Mouse (Mus musculus) midbrain, embryonic 15.5 days (tissue): ENCODE measurements around the gene Rc3h1. TPM values are rescaled to one million over a fixed set of nuclear protein-coding genes. Genes with fewer than 3 reads are reported as not detected.
A peak's percentile ranks its signal among the peaks of the same experiment; 100 is the strongest.

Experiments
- ATAC-seq: fragments of 200-750 bp; cut with Nextera tagmentation; replicated peaks from 2 replicates; pipeline ENCODE4 v1.8.0; 2017; ENCODE audit warnings: moderate TSS enrichment
- H3K27ac ChIP-seq: fragments of 300-500 bp; sonication (generic); 2 replicates; pipeline ENCODE4 v1.5.1; 2015; ENCODE audit warnings: mild to moderate bottlenecking, inconsistent platforms
- H3K27me3 ChIP-seq: fragments of 300-500 bp; sonication (generic); replicated peaks from 2 replicates; pipeline ENCODE4 v1.6.1; 2015; ENCODE audit warnings: inconsistent platforms
- H3K36me3 ChIP-seq: fragments of 300-500 bp; sonication (generic); replicated peaks from 2 replicates; pipeline ENCODE4 v1.6.1; 2015; ENCODE audit warnings: inconsistent platforms
- H3K4me1 ChIP-seq: fragments of 300-500 bp; sonication (generic); 2 replicates; pipeline ENCODE4 v1.6.1; 2015; ENCODE audit warnings: inconsistent platforms
- H3K4me2 ChIP-seq: fragments of 300-500 bp; sonication (generic); 2 replicates; pipeline ENCODE4 v1.6.1; 2015; ENCODE audit warnings: inconsistent platforms, mild to moderate bottlenecking, moderate library complexity
- H3K4me3 ChIP-seq: fragments of 300-500 bp; sonication (generic); 2 replicates; pipeline ENCODE4 v1.5.1; 2015; ENCODE audit warnings: mild to moderate bottlenecking, inconsistent platforms
- H3K9ac ChIP-seq: fragments of 300-500 bp; sonication (generic); 2 replicates; pipeline ENCODE4 v1.6.1; 2015; ENCODE audit warnings: mild to moderate bottlenecking, inconsistent platforms
- H3K9me3 ChIP-seq: fragments of 300-500 bp; sonication (generic); 2 replicates; pipeline ENCODE4 v1.6.1; 2016; ENCODE audit warnings: inconsistent platforms
- WGBS: fragments of 180-500 bp; shearing (Covaris S2); methylation state at CpG from one replicate; pipeline ENCODE4 v1.1.7; 2015; ENCODE audit warnings: mixed read lengths; 5-methylcytosine and 5-hydroxymethylcytosine counted together
- polyA plus RNA-seq: library from polyadenylated mRNA; unstranded; fragments of >200 nt; fragmentation: Nextera tagmentation; extraction: Ambion mirVana; gene quantifications from 2 replicates; pipeline ENCODE4 v1.2.1, GENCODE M21; 2015

Rc3h1 gene
- polyA plus RNA-seq, 1 experiment from 2014 or later, result 8.0 TPM

- H3K9ac ChIP-seq, result no peak overlapping the region
- H3K27ac ChIP-seq, result no peak overlapping the region
- H3K4me1 ChIP-seq, result no peaks in the 10 kb centered on the region
- no peaks in the 10 kb centered on the region for H3K36me3 ChIP-seq
- no peak overlapping the region for H3K4me3 ChIP-seq
- H3K4me2 ChIP-seq, result no peak overlapping the region
- no peaks in the 10 kb centered on the region for H3K27me3 ChIP-seq
- H3K9me3 ChIP-seq, result no peaks in the 10 kb centered on the region
- 72% methylated on average over 10 of the region's 10 CpGs for WGBS
- no peak for ATAC-seq
Measured at GRCm38 (mm10) chr1:160899701-160900100, 6.5 kb upstream of the Rc3h1 start.

DNA sequence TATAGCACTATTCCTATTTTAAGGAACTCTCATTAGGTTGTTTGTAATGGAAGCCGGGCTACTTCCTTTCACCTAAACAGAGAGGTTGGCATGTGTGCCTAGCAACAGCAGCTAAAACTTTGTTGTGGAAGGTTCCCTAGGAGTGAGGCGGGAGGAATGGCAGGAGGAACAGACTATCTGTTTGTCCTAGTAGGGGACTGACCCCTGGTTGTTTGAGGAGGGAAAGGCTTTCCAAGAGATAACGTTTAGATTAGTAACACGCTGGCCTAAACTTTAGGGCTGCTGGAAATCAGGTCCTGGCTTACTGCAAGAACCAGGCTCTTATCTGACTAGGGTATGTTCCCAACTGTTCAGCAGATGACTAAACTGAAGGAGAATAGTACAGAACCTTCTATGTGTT lies 2.2 kb upstream of the Rc3h1 start:
- H3K27ac ChIP-seq, result no peak overlapping the region
- no peak overlapping the region for H3K9ac ChIP-seq
- H3K9me3 ChIP-seq, result no peaks in the 10 kb centered on the region
- no peaks in the 10 kb centered on the region for H3K27me3 ChIP-seq
- ATAC-seq, result no peak
- H3K4me3 ChIP-seq, result no peak overlapping the region
- 69% methylated on average over 4 of the region's 4 CpGs for WGBS
- no peak overlapping the region for H3K4me2 ChIP-seq
- H3K4me1 ChIP-seq, result peaks cover 10% of the 10 kb centered on the region
- no peaks in the 10 kb centered on the region for H3K36me3 ChIP-seq

GRCm38 (mm10) chr1:160906558-160907481 lies 602 bp downstream of the Rc3h1 start:
- Histone ChIP-seq H3K9ac (peak overlapping the region; percentile 86), H3K4me2 (peak overlapping the region; percentile 56), H3K27ac (peak overlapping the region; percentile 90), H3K4me1 (peaks cover 19% of the 10 kb centered on the region), H3K9me3 (no peaks in the 10 kb centered on the region), H3K36me3 (no peaks in the 10 kb centered on the region), H3K4me3 (peak overlapping the region; percentile 85), H3K27me3 (no peaks in the 10 kb centered on the region)
- WGBS, result under 1% methylated on average over 58 of the region's 67 CpGs
- ATAC-seq, result peak; percentile 83

DNA sequence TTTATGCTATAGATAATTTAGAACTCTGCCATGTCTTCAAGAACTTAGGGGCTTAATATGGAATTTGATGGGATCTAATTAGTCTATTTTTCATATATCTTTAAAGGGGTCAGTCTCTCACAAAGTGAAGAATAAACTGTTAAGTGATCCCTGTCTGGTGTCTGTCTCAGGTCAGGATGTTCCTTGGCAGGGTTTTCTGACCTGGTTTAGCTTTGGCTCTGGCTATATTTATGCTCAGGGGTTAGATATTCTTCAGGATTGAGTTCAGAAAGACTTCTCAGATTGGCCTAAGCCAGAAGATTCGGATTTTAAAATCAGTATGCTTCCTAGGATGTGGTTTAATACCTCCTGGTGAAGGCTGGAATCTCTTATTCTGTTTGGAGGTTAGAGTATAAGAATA lies 4.0 kb downstream of the Rc3h1 start:
- H3K27me3 ChIP-seq, result no peaks in the 10 kb centered on the region
- no peak overlapping the region for H3K27ac ChIP-seq
- H3K4me3 ChIP-seq, result no peak overlapping the region
- WGBS, result 97% methylated on average over 1 of the region's 1 CpGs
- no peak overlapping the region for H3K4me2 ChIP-seq
- H3K36me3 ChIP-seq, result no peaks in the 10 kb centered on the region
- no peaks in the 10 kb centered on the region for H3K9me3 ChIP-seq
- no peak overlapping the region for H3K9ac ChIP-seq
- H3K4me1 ChIP-seq, result peaks cover 19% of the 10 kb centered on the region
- ATAC-seq, result no peak

DNA sequence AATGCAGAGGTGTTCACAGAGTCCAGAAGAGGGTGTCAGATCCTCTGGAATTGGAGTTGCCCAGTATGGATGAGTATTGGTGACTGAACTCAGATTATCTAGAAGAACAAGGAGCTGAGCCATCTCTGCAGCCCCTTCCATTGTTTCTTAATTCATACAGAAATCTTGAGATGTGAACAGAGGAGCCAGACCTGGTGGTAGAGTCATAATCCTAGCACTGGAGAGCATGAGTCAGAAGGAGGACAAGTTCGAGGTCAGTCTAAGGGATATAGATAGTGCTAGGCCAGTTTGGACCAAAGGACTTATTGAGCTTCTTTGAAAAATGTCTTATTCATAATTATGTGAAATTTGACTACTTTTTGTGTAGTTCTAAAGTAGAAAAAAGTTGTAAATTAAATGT lies 4.6 kb downstream of the Rc3h1 start:
- Histone ChIP-seq H3K27me3 (no peaks in the 10 kb centered on the region), H3K4me3 (no peak overlapping the region), H3K27ac (no peak overlapping the region), H3K9me3 (no peaks in the 10 kb centered on the region), H3K36me3 (no peaks in the 10 kb centered on the region), H3K4me2 (no peak overlapping the region), H3K9ac (no peak overlapping the region), H3K4me1 (peaks cover 19% of the 10 kb centered on the region)
- WGBS, result 93% methylated on average over 1 of the region's 1 CpGs
- ATAC-seq, result no peak

GRCm38 (mm10) chr1:160919383-160919782 lies 13.2 kb downstream of the Rc3h1 start:
- H3K27ac ChIP-seq, result no peak overlapping the region
- H3K27me3 ChIP-seq, result no peaks in the 10 kb centered on the region
- H3K4me1 ChIP-seq, result no peaks in the 10 kb centered on the region
- ATAC-seq, result no peak
- H3K4me2 ChIP-seq, result no peak overlapping the region
- no peaks in the 10 kb centered on the region for H3K36me3 ChIP-seq
- H3K9ac ChIP-seq, result no peak overlapping the region
- WGBS, result 96% methylated on average over 1 of the region's 1 CpGs
- H3K9me3 ChIP-seq, result no peaks in the 10 kb centered on the region
- no peak overlapping the region for H3K4me3 ChIP-seq

DNA sequence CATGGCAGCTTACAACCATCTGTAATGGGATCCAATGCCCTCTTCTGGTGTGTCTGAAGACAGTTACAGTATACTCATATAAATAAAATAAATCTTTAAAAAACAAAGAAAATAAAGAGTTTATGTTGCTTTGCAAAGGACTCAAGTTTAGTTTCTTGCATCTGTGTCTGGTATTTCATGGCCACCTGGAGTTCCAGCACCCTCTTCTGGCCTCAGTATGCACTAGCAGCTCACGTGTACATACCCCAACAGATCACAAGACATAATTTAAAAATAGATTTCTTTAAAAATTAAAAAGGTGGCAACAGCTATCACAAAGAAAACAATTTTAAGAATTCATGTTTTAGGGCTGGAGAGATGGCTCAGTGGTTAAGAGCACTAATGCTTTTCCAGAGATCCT lies 15.7 kb downstream of the Rc3h1 start:
- Histone ChIP-seq H3K4me1 (no peaks in the 10 kb centered on the region), H3K4me3 (no peak overlapping the region), H3K9ac (no peak overlapping the region), H3K4me2 (no peak overlapping the region), H3K27me3 (no peaks in the 10 kb centered on the region), H3K36me3 (no peaks in the 10 kb centered on the region), H3K27ac (no peak overlapping the region), H3K9me3 (no peaks in the 10 kb centered on the region)
- 98% methylated on average over 1 of the region's 1 CpGs for WGBS
- no peak for ATAC-seq

GRCm38 (mm10) chr1:160931320-160931719 lies 25.1 kb downstream of the Rc3h1 start:
- H3K4me3 ChIP-seq, result no peak overlapping the region
- H3K4me2 ChIP-seq, result no peak overlapping the region
- no peak overlapping the region for H3K27ac ChIP-seq
- H3K4me1 ChIP-seq, result no peaks in the 10 kb centered on the region
- ATAC-seq, result no peak
- H3K27me3 ChIP-seq, result no peaks in the 10 kb centered on the region
- H3K36me3 ChIP-seq, result no peaks in the 10 kb centered on the region
- no peak overlapping the region for H3K9ac ChIP-seq
- no peaks in the 10 kb centered on the region for H3K9me3 ChIP-seq

DNA sequence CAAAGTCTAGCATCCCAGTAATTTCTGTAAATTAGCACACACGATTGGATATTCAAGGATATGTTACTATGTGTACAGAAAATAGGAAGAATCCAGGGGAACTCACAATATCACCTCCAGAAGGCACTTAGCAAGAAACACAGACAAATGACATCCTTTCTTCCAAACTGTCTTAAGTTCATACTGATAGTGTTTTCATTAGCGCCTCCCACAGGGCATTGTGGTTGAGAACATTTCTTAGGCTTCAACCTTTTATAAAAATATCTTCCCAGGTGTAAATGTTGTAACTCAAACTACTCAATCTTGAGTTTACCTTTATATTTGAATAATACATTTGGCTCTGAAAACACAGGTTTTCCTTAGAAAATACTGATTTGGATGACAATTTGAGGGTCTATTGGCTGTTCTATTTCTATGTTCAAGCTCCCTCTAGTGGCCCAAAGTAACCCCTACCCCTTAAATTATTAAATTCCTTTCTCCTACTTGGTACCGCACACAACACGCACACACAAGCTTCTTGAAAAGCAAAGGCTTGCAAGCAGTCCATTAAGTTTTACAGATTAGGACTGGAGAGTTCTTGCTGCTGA lies 27.8 kb downstream of the Rc3h1 start:
- peak; percentile 70; the same call in 1 of the 2 replicates for ATAC-seq
- no peak overlapping the region for H3K27ac ChIP-seq
- no peaks in the 10 kb centered on the region for H3K4me1 ChIP-seq
- no peak overlapping the region for H3K4me3 ChIP-seq
- no peaks in the 10 kb centered on the region for H3K27me3 ChIP-seq
- no peaks in the 10 kb centered on the region for H3K9me3 ChIP-seq
- WGBS, result 63% methylated on average over 4 of the region's 4 CpGs
- H3K9ac ChIP-seq, result no peak overlapping the region
- no peak overlapping the region for H3K4me2 ChIP-seq
- no peaks in the 10 kb centered on the region for H3K36me3 ChIP-seq

GRCm38 (mm10) chr1:160935551-160935950 lies 29.3 kb downstream of the Rc3h1 start:
- Histone ChIP-seq H3K4me3 (no peak overlapping the region), H3K27ac (no peak overlapping the region), H3K9me3 (no peaks in the 10 kb centered on the region), H3K27me3 (no peaks in the 10 kb centered on the region), H3K9ac (no peak overlapping the region), H3K4me2 (no peak overlapping the region), H3K4me1 (no peaks in the 10 kb centered on the region), H3K36me3 (peaks cover 5% of the 10 kb centered on the region; the same call in 1 of the 2 replicates)
- WGBS, result 93% methylated on average over 6 of the region's 6 CpGs
- peak; percentile 58 for ATAC-seq

- Histone ChIP-seq H3K4me3 (no peak overlapping the region), H3K36me3 (peaks cover 36% of the 10 kb centered on the region; the same call in 1 of the 2 replicates), H3K4me1 (no peaks in the 10 kb centered on the region), H3K27me3 (no peaks in the 10 kb centered on the region), H3K4me2 (no peak overlapping the region), H3K9ac (no peak overlapping the region), H3K9me3 (no peaks in the 10 kb centered on the region), H3K27ac (no peak overlapping the region)
- ATAC-seq, result no peak
- 87% methylated on average over 7 of the region's 7 CpGs for WGBS
Measured at GRCm38 (mm10) chr1:160963199-160963598, 57.0 kb downstream of the Rc3h1 start.

- WGBS, result 92% methylated on average over 1 of the region's 1 CpGs
- Histone ChIP-seq H3K4me2 (no peak overlapping the region), H3K36me3 (peaks cover 42% of the 10 kb centered on the region; the same call in 1 of the 2 replicates), H3K27ac (no peak overlapping the region), H3K9ac (no peak overlapping the region), H3K27me3 (no peaks in the 10 kb centered on the region), H3K9me3 (no peaks in the 10 kb centered on the region), H3K4me1 (no peaks in the 10 kb centered on the region), H3K4me3 (no peak overlapping the region)
- no peak for ATAC-seq
Measured at GRCm38 (mm10) chr1:160967268-160967667, 61.0 kb downstream of the Rc3h1 start.

- Histone ChIP-seq H3K4me3 (no peak overlapping the region), H3K36me3 (peaks cover 34% of the 10 kb centered on the region; the same call in 1 of the 2 replicates), H3K4me2 (no peak overlapping the region), H3K9me3 (no peaks in the 10 kb centered on the region), H3K4me1 (no peaks in the 10 kb centered on the region), H3K9ac (no peak overlapping the region), H3K27ac (no peak overlapping the region), H3K27me3 (no peaks in the 10 kb centered on the region)
- no peak for ATAC-seq
- 84% methylated on average over 5 of the region's 5 CpGs for WGBS
Measured at GRCm38 (mm10) chr1:160968643-160969042, 62.4 kb downstream of the Rc3h1 start.
